Mouse (Mus musculus) brown adipose tissue, adult 24 weeks (tissue): ENCODE measurements around the gene Sparcl1. TPM values are rescaled to one million over a fixed set of nuclear protein-coding genes. Genes with fewer than 3 reads are reported as not detected.
A peak's percentile ranks its signal among the peaks of the same experiment; 100 is the strongest.

ENCODE experiments used
- H3K27ac ChIP-seq: fragments of 200-500 bp; replicated peaks from 2 replicates; pipeline ENCODE4 v1.5.1; 2012; ENCODE audit warnings: low read depth, mild to moderate bottlenecking, low read length
- H3K4me1 ChIP-seq: fragments of 200-500 bp; 2 replicates; pipeline ENCODE4 v1.6.1; 2012; ENCODE audit warnings: low read length, mixed read lengths; ENCODE audit not compliant: control insufficient read depth, insufficient read depth, insufficient read length
- H3K4me3 ChIP-seq: fragments of 200-500 bp; 2 replicates; pipeline ENCODE4 v1.5.1; 2012; ENCODE audit warnings: low read depth, mild to moderate bottlenecking, low read length, moderate library complexity; ENCODE audit not compliant: insufficient read depth
- polyA plus RNA-seq: library from polyadenylated mRNA; stranded (reverse); fragments of >200 nt; gene quantifications from 2 replicates; pipeline ENCODE4 v1.2.4, GENCODE M21; 2012; ENCODE audit not compliant: missing spikeins, insufficient read depth, insufficient read length

Sparcl1 gene
- polyA plus RNA-seq, 1 experiment, result 101 TPM

- Histone ChIP-seq H3K27ac (peak overlapping the region; percentile 53), H3K4me3 (no peak overlapping the region), H3K4me1 (peaks cover 8% of the 10 kb centered on the region; the same call in 1 of the 2 replicates)
Observed at GRCm38 (mm10) chr5:104096078-104096938, 17.2 kb downstream of the Sparcl1 start.

GRCm38 (mm10) chr5:104095416-104096077, 18.0 kb downstream of the Sparcl1 start:
- Histone ChIP-seq H3K4me3 (no peak overlapping the region), H3K27ac (peak overlapping the region; percentile 39; the same call in 1 of the 2 replicates), H3K4me1 (peaks cover 8% of the 10 kb centered on the region; the same call in 1 of the 2 replicates)

- no peaks in the 10 kb centered on the region for H3K4me1 ChIP-seq
- no peak overlapping the region for H3K27ac ChIP-seq
- H3K4me3 ChIP-seq, result no peak overlapping the region
Observed at GRCm38 (mm10) chr5:104089751-104090150, 23.8 kb downstream of the Sparcl1 start.

GRCm38 (mm10) chr5:104085366-104085765, 28.2 kb downstream of the Sparcl1 start:
- Histone ChIP-seq H3K27ac (no peak overlapping the region), H3K4me1 (no peaks in the 10 kb centered on the region), H3K4me3 (no peak overlapping the region)

- Histone ChIP-seq H3K4me3 (no peak overlapping the region), H3K4me1 (no peaks in the 10 kb centered on the region), H3K27ac (no peak overlapping the region)
Observed at GRCm38 (mm10) chr5:104080736-104081135, 32.8 kb downstream of the Sparcl1 start.

DNA sequence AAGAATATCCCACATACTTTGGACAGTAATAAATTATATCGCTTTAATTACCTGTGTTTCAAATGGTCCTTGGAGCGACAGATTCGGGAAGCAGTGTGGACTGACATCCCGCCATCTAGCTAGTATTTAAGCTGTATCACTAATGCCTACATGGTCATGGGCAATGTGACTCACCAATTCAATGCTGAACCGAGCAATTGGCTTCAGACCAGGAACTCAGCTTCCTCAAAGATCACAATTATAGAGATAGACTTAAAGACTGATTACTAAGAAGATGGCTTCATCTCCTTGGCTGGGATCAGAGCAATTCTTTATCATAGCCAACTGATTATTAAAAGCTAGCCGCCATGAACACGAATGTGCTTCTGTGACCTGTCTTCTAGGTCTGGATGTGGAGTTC, 36.0 kb downstream of the Sparcl1 start, which contains the start of gene Gm17660:
Gene Gm17660, minus strand, starts transcription at position 101 of the 400 bp plus-strand sequence.
- Histone ChIP-seq H3K4me3 (no peak within 1 kb of the TSS), H3K27ac (no peak within 1 kb of the TSS), H3K4me1 (no peaks in the 10 kb centered on the region)

DNA sequence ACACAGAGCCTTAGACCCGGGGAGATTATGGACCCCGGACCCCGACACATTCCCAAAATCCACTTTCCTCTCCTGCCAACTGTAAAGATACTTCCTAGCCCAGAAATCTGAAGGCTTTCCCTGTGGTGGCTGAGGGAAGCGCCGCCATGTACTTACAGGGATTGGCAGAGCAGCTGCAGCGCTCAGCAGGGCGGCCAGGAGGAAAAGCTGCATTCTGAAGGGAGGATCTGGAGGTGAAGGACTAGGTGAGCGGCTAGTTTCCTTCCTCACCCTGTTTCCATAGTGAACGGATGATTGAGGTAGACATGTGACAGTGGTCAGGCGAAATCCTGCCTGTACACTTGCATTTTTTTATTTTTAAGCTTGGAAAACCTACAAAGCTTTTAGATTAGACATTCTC, 37.2 kb downstream of the Sparcl1 start:
- no peak overlapping the region for H3K4me3 ChIP-seq
- H3K27ac ChIP-seq, result no peak overlapping the region
- H3K4me1 ChIP-seq, result no peaks in the 10 kb centered on the region

GRCm38 (mm10) chr5:104074388-104074787, 39.1 kb downstream of the Sparcl1 start:
- H3K4me3 ChIP-seq, result no peak overlapping the region
- H3K4me1 ChIP-seq, result no peaks in the 10 kb centered on the region
- no peak overlapping the region for H3K27ac ChIP-seq

GRCm38 (mm10) chr5:104073602-104074001, 39.9 kb downstream of the Sparcl1 start:
- Histone ChIP-seq H3K27ac (no peak overlapping the region), H3K4me1 (no peaks in the 10 kb centered on the region), H3K4me3 (no peak overlapping the region)

DNA sequence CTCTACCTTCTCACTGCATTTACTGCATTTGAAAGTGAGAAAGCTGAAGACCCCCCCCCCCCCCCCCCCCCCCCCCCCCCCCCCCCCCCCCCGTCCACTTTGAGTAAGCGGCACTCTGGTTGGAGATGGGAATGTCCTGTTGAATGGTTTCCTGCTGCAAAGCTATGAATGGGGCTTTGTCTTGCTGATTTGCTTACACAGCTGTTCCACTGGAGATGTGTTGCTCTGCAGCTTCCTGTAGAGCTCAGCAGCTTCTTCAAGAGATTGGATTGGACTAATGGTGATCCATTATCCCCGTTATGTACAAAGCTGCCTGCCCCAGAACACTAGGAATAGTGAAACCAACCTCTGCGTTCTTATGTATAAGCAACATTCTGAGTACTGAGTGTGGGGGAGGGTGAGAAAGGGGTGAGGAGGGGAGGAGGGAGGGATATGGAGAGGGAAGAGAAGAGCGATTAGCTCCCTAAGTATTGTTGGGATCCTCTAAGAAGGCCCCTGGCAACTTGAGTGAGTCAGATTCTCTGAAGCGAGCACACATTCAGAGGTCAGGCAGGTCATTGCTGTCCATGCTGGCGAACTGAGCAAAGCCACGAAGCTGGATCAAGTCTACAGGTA, 41.2 kb downstream of the Sparcl1 start:
- Histone ChIP-seq H3K4me3 (no peak overlapping the region), H3K4me1 (no peaks in the 10 kb centered on the region), H3K27ac (no peak overlapping the region)

GRCm38 (mm10) chr5:104071048-104071447, 42.5 kb downstream of the Sparcl1 start:
- no peak overlapping the region for H3K4me3 ChIP-seq
- no peaks in the 10 kb centered on the region for H3K4me1 ChIP-seq
- no peak overlapping the region for H3K27ac ChIP-seq

GRCm38 (mm10) chr5:104068751-104069150, 44.8 kb downstream of the Sparcl1 start:
- no peak overlapping the region for H3K27ac ChIP-seq
- H3K4me1 ChIP-seq, result no peaks in the 10 kb centered on the region
- H3K4me3 ChIP-seq, result no peak overlapping the region

DNA sequence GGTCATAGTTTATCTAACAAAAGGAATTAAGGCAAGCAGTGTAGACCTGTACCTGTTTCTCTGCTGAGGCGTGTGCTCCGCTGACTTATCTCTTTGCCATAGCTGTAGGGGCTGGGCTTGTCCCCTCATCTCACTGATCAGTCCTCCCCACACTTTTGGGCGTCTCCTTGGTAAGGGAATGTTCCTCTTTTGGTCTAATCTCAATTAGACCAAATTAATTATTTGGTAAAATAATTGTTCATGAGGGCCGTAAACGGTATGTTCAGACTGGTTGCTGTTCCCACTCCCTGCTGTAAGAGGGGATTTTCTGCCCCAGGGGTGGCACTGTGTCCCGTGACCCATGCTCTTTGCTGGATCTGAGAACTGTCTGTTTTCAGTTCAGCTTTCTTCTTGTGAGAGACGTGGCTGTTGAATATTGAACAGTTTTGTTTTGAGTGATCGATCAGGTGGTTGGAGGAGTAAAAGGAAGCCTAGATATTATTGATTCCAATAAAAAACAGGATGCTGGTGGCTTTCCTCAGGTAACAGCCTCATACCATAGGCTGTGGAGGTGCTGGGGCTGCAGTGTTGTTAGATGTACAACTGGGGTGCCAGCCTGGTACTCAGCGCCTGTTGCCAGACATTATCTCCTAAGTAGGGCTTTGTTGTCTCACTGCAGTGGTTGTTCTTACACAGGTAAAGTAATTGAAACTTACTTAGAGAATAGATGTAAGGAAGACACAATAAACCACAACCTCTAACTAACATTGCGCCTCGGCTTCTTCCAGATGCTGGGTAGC, 50.6 kb downstream of the Sparcl1 start:
- Histone ChIP-seq H3K4me3 (no peak overlapping the region), H3K27ac (no peak overlapping the region), H3K4me1 (no peaks in the 10 kb centered on the region)

DNA sequence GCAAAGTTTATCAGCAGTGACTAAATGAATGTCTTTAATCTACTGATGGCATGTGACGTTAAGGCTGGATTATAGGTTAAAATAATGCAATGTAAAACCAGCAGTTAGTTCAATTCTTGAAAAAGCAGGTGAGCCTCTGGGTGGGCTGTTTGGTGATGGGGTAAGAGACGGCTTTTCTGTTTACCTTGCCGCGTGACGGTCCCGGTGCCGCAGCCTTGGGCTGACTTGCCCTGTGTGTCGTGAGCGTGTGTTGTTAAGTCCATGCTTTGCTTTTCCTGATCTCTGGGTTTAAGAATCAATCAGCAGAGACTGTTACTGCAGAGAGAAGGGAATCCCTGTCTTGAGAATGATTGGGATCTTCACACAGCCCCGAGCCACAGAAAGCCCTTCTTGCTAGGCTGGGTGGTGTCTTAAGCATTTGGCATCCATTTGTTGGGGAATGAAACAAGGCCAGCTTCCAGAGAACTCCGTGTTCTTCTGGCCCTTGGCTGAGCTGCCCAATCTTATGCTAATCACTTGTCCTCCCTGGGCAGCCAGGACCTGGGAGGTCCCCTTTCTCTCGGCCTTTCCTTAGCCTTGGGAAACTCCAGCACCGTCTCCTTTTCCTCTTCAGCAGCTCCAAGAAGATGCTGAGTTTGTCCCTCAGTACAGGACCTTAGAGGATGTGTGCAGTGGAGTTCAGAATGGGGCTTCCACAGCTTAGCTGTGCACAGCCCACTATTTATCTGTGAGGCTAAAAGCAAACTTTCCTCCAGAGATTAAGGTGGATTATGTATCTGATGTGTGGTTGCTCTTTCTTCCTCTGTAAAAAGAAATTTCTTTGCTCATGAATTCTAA, 51.4 kb downstream of the Sparcl1 start:
- H3K4me1 ChIP-seq, result no peaks in the 10 kb centered on the region
- no peak overlapping the region for H3K4me3 ChIP-seq
- no peak overlapping the region for H3K27ac ChIP-seq
